Mouse (Mus musculus) ES-Bruce4 (cell line): ENCODE results near the gene Lgals8. TPM values are rescaled to one million over a fixed set of nuclear protein-coding genes. Genes with fewer than 3 reads are reported as not detected.
"Not testable (repeated sequence)": the region's sequence is repeated elsewhere in the genome, so short reads cannot be mapped to it uniquely, and the experiment has no call there.

Experiments used
- H3K27ac ChIP-seq: 2 replicates; pipeline ENCODE4 v1.5.1; 2012; ENCODE audit warnings: low read length, inconsistent platforms; ENCODE audit not compliant: insufficient read depth
- H3K27me3 ChIP-seq: 2 replicates; pipeline ENCODE4 v1.6.1; 2012; ENCODE audit warnings: mild to moderate bottlenecking, low read length, inconsistent platforms; ENCODE audit not compliant: control insufficient read depth, poor library complexity, insufficient read depth, severe bottlenecking
- H3K36me3 ChIP-seq: 2 replicates; pipeline ENCODE4 v1.6.1; 2012; ENCODE audit warnings: inconsistent platforms, mild to moderate bottlenecking, low read length, moderate library complexity; ENCODE audit not compliant: control insufficient read depth, poor library complexity, insufficient read depth, severe bottlenecking
- H3K4me1 ChIP-seq: one replicate; pipeline ENCODE4 v1.8.1; 2011; ENCODE audit warnings: low read length; ENCODE audit not compliant: control insufficient read depth, insufficient read depth
- H3K4me3 ChIP-seq: 2 replicates; pipeline ENCODE4 v1.5.1; 2011; ENCODE audit warnings: low read depth, mild to moderate bottlenecking, low read length
- H3K9ac ChIP-seq: 2 replicates; pipeline ENCODE4 v1.6.1; 2012; ENCODE audit warnings: low read depth, mild to moderate bottlenecking, inconsistent platforms; ENCODE audit not compliant: poor library complexity, severe bottlenecking
- H3K9me3 ChIP-seq: replicated peaks from 2 replicates; pipeline ENCODE4 v1.6.1; 2012; ENCODE audit warnings: mild to moderate bottlenecking, low read length, inconsistent platforms; ENCODE audit not compliant: control insufficient read depth, poor library complexity, insufficient read depth, severe bottlenecking
- CTCF ChIP-seq: IDR thresholded peaks from one replicate; pipeline ENCODE4 v1.8.1; 2011; ENCODE audit warnings: low read depth, low read length
- EP300 ChIP-seq: IDR thresholded peaks from 2 replicates; pipeline ENCODE4 v1.6.1; 2011; ENCODE audit warnings: low read depth, low read length; ENCODE audit not compliant: insufficient read depth
- POLR2A ChIP-seq: IDR thresholded peaks from one replicate; pipeline ENCODE4 v1.8.1; 2011; ENCODE audit warnings: low read length; ENCODE audit not compliant: insufficient read depth
- polyA plus RNA-seq: library from polyadenylated mRNA; stranded (reverse); fragments of >200 nt; gene quantifications from 2 replicates; pipeline ENCODE4 v1.2.4, GENCODE M21; 2011; ENCODE audit warnings: low read depth; ENCODE audit not compliant: missing spikeins, insufficient read depth, insufficient read length

Lgals8 gene
- polyA plus RNA-seq, 1 experiment, result 12.7 TPM

- Histone ChIP-seq H3K4me3 (no peak overlapping the region), H3K9me3 (no peaks in the 10 kb centered on the region), H3K36me3 (no peaks in the 10 kb centered on the region), H3K4me1 (no peaks in the 10 kb centered on the region), H3K9ac (no peak overlapping the region), H3K27ac (no peak overlapping the region), H3K27me3 (no peaks in the 10 kb centered on the region)
- TF ChIP-seq EP300 (no peak), POLR2A (no peak), CTCF (no peak)
Observed at GRCm38 (mm10) chr13:12468488-12468887, 3.7 kb upstream of the Lgals8 start.

DNA sequence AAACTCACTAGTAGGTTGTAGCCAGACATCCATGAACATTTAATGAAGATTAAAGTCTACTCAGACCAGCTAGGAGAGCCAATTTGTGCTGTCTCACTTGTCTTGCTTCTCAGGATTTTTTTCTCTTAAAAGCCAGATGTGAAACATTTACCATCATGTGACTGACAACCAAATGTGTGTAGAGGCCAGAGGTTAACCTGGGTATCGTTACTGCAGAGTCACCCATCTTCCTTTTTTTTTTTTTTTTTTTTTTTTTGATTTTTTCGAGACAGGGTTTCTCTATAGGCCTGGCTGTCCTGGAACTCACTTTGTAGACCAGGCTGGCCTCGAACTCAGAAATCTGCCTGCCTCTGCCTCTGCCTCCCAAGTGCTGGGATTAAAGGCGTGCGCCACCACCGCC is 585 bp downstream of the Lgals8 start:
- not testable (repeated sequence) for H3K9me3 ChIP-seq, H3K4me3 ChIP-seq, H3K27me3 ChIP-seq, H3K9ac ChIP-seq, H3K4me1 ChIP-seq, H3K27ac ChIP-seq, H3K36me3 ChIP-seq

- Histone ChIP-seq H3K9ac (no peak overlapping the region), H3K4me1 (no peaks in the 10 kb centered on the region), H3K27ac (no peak overlapping the region), H3K9me3 (no peaks in the 10 kb centered on the region), H3K36me3 (no peaks in the 10 kb centered on the region), H3K27me3 (no peaks in the 10 kb centered on the region), H3K4me3 (no peak overlapping the region)
- TF ChIP-seq CTCF (no peak), EP300 (no peak), POLR2A (no peak)
Observed at GRCm38 (mm10) chr13:12462623-12463022, 2.1 kb downstream of the Lgals8 start.

DNA sequence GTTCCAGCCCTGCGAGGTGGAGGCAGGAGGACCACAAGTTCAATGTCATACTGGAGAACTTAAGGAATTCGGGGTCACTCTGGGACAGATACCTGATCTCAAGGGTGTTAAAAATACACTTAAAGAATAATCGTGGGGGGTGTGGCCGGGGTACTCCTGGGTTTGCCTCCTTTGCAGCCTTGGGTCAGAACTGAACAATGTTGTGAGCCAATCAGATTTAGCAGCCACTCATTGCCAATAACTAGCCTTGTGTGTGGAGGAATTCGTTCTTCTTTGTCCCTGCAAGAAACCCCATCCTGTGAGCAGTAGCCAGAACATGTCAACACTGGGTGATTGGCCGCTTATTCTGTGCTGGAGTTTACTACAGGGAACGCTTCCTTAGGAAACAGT is 3.0 kb downstream of the Lgals8 start:
- H3K9me3 ChIP-seq, result no peaks in the 10 kb centered on the region
- no peaks in the 10 kb centered on the region for H3K4me1 ChIP-seq
- TF ChIP-seq POLR2A (no peak), CTCF (no peak), EP300 (no peak)
- peak overlapping the region; percentile 78 for H3K4me3 ChIP-seq
- H3K36me3 ChIP-seq, result no peaks in the 10 kb centered on the region
- no peaks in the 10 kb centered on the region for H3K27me3 ChIP-seq
- 0 out of 2 replicates have a peak overlapping the region, but pooled peaks have one; percentile 9 for H3K9ac ChIP-seq
- H3K27ac ChIP-seq, result no peak overlapping the region

DNA sequence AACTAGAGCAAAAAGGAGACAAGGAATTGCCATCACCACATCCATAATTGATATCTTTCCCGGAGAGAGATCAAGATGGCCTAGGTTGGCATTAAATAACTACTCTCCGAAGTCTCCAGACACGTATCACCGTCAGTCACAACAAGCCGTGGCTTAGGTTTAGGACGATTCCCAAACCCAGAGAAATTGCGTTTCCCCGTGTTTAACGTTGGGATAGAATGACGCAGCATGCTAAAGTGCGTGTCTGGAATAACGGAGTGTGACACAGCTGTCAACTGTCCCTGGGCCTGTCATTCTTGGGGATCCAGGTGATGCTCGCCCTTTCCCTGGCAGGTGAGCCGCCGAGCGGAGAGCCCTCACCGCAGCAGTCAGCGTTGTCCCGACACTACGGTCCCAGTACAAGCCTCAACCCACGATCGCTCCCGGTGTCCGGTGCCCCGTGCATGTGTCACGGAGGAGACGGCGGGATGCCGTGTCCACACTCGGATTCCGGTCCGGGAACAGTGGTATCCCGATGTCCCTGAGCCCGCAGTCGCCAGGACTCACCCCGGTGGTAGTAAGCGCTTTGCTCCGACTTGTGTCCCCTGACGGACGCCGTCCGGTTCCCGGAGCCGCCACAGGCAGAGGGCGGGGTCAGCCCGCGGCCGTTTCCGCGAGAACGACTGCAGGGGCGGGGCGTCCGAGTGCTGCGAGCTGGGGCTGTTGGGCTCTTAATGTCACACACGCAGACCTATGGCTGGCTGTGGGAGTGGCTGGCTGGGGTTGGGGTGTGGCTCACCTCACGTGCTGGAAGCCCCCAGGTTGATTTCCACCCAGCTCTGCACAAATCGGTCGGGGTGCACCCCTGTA is 3.6 kb downstream of the Lgals8 start:
- H3K4me1 ChIP-seq, result no peaks in the 10 kb centered on the region
- H3K27me3 ChIP-seq, result no peaks in the 10 kb centered on the region
- no peaks in the 10 kb centered on the region for H3K36me3 ChIP-seq
- peak overlapping the region; percentile 84 for H3K4me3 ChIP-seq
- H3K27ac ChIP-seq, result no peak overlapping the region
- peak overlapping the region; percentile 51 for H3K9ac ChIP-seq
- TF ChIP-seq POLR2A, result no peak
- TF ChIP-seq EP300, result 0 out of 2 replicates have a peak, but pooled peaks have one; percentile 51
- H3K9me3 ChIP-seq, result no peaks in the 10 kb centered on the region

GRCm38 (mm10) chr13:12460443-12460842 is 4.3 kb downstream of the Lgals8 start:
- no peaks in the 10 kb centered on the region for H3K9me3 ChIP-seq
- no peaks in the 10 kb centered on the region for H3K27me3 ChIP-seq
- H3K27ac ChIP-seq, result no peak overlapping the region
- no peaks in the 10 kb centered on the region for H3K4me1 ChIP-seq
- H3K9ac ChIP-seq, result peak overlapping the region; percentile 51
- H3K36me3 ChIP-seq, result no peaks in the 10 kb centered on the region
- no peak for TF ChIP-seq EP300
- TF ChIP-seq CTCF, result peak; percentile 34
- no peak for TF ChIP-seq POLR2A
- no peak overlapping the region for H3K4me3 ChIP-seq
